Comparison of ENCODE assay signal across 23 mouse cellular contexts in the genomic region with DNA sequence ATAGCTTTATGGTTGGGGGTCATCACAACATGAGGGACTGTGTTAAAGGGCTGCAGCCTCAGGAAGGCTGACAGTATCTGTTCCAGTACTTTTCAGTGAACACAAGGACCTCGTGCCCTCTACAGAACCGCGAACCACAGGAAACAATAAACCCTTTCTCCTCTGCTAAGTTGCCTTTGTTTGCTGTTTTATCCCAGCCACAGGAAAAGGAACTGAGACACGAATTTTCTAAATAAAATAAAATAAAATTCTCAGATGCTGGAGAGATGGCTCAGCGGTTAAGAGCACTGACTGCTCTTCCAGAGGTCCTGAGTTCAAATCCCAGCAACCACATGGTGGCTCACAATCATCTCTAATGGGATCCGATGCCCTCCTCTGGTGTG. TPM values are rescaled to one million over a fixed set of nuclear protein-coding genes. Genes with fewer than 3 reads are reported as not detected.
DNase-seq lines count a peak whose midpoint lies in the region; ATAC-seq and TF ChIP-seq lines count a peak whose summit lies in the region.
"Had no signal": no experiment of that assay in that cellular context is flagged by ENCODE, and none has a peak within 500 bp of the region (broad histone marks: within the 10 kb centered on the region; RNA-seq: fewer than 3 reads in every experiment).

No protein-coding gene starts in this region.

- H3K27ac ChIP-seq in heart, embryonic 13.5 days (replicated peaks), result peak overlapping the region; percentile 90
- H3K27ac ChIP-seq in kidney, postnatal 0 days, result peak overlapping the region; percentile 10; the same call in 1 of the 2 replicates
- peak overlapping the region; percentile 64; the same call in 1 of the 2 replicates for H3K27ac ChIP-seq in liver, embryonic 12.5 days
- H3K27ac ChIP-seq in forebrain, embryonic 16.5 days (ENCODE audit: low read length), result no peak overlapping the region
- H3K27ac ChIP-seq: forebrain, embryonic 15.5 days; hindbrain, embryonic 12.5 days; midbrain, embryonic 13.5 days had no signal

- intact Hi-C loops in heart, postnatal 14 days (cut with DNase I), result no loop called here

- no peaks in the 10 kb centered on the region for H3K9me3 ChIP-seq in heart, embryonic 13.5 days
- H3K9me3 ChIP-seq in kidney, postnatal 0 days (replicated peaks; ENCODE audit: low read length), result no peaks in the 10 kb centered on the region
- peaks cover 2% of the 10 kb centered on the region; the same call in 1 of the 2 replicates for H3K9me3 ChIP-seq in E14TG2a.4 (ENCODE audit: low read length)
- H3K9me3 ChIP-seq in liver, embryonic 12.5 days (replicated peaks), result no peaks in the 10 kb centered on the region
- H3K9me3 ChIP-seq in forebrain, embryonic 16.5 days (ENCODE audit: control insufficient read depth, low read length), result no peaks in the 10 kb centered on the region
- H3K9me3 ChIP-seq: forebrain, embryonic 15.5 days; midbrain, embryonic 13.5 days had no signal

- peak overlapping the region; percentile 43 for H3K4me2 ChIP-seq in heart, embryonic 13.5 days
- H3K4me2 ChIP-seq in kidney, postnatal 0 days (ENCODE audit: low read length), result no peak overlapping the region
- peak overlapping the region; percentile 28 for H3K4me2 ChIP-seq in liver, embryonic 12.5 days
- no peak overlapping the region for H3K4me2 ChIP-seq in forebrain, embryonic 16.5 days (ENCODE audit: low read length)
- H3K4me2 ChIP-seq: forebrain, embryonic 15.5 days; hindbrain, embryonic 12.5 days; midbrain, embryonic 13.5 days had no signal

- no peak for TF ChIP-seq CTCF in kidney, postnatal 0 days (IDR thresholded peaks at IDR 0.05; ENCODE audit: low read depth)
- TF ChIP-seq CTCF in E14TG2a.4 (conservative IDR thresholded peaks at IDR 0.05; ENCODE audit: low read length), result 0 out of 2 replicates have a peak, but pooled peaks have one; percentile 3

- H3K4me1 ChIP-seq in heart, embryonic 13.5 days, result peaks cover 63% of the 10 kb centered on the region
- no peaks in the 10 kb centered on the region; the same call in 1 of the 2 replicates for H3K4me1 ChIP-seq in kidney, postnatal 0 days (replicated peaks; ENCODE audit: insufficient read depth, low read length)
- H3K4me1 ChIP-seq in E14TG2a.4 (replicated peaks; ENCODE audit: low read depth, low read length), result peaks cover 82% of the 10 kb centered on the region
- H3K4me1 ChIP-seq in liver, embryonic 12.5 days, result peaks cover 49% of the 10 kb centered on the region
- peaks cover 13% of the 10 kb centered on the region; the same call in 1 of the 2 replicates for H3K4me1 ChIP-seq in forebrain, embryonic 16.5 days (replicated peaks; ENCODE audit: control insufficient read depth, insufficient read depth, low read length)

- no peak for DNase-seq in heart, postnatal 14 days
- DNase-seq in kidney, postnatal 0 days (ENCODE audit: low spot score), result no peak
- DNase-seq in kidney, postnatal 36 days, result no peak
- DNase-seq in urinary bladder, postnatal 4 days (ENCODE audit: low spot score in 2 of 2), result no peak
- DNase-seq: adrenal gland, postnatal 10 days; cerebellum, adult 11-12 months; cerebellum, postnatal 25 days; gastrocnemius, postnatal 10 days; kidney, adult 11 months; kidney, postnatal 10 days; left cerebral cortex, postnatal 4 days; thymus, postnatal 25 days had no signal

- no peak overlapping the region for H3K4me3 ChIP-seq in heart, embryonic 13.5 days
- no peak overlapping the region for H3K4me3 ChIP-seq in kidney, postnatal 0 days (replicated peaks; ENCODE audit: low read depth, low read length)
- H3K4me3 ChIP-seq in E14TG2a.4 (replicated peaks; ENCODE audit: low read length), result no peak overlapping the region
- no peak overlapping the region for H3K4me3 ChIP-seq in liver, embryonic 12.5 days
- no peak overlapping the region for H3K4me3 ChIP-seq in forebrain, embryonic 16.5 days (replicated peaks; ENCODE audit: low read length)
- H3K4me3 ChIP-seq: forebrain, embryonic 15.5 days; hindbrain, embryonic 12.5 days; midbrain, embryonic 13.5 days had no signal

- H3K9ac ChIP-seq in heart, embryonic 13.5 days, result peak overlapping the region; percentile 14; the same call in 1 of the 2 replicates
- H3K9ac ChIP-seq in kidney, postnatal 0 days (ENCODE audit: low read depth, low read length), result no peak overlapping the region
- 0 out of 2 replicates have a peak overlapping the region, but pooled peaks have one; percentile 10 for H3K9ac ChIP-seq in liver, embryonic 12.5 days
- H3K9ac ChIP-seq in forebrain, embryonic 16.5 days (replicated peaks; ENCODE audit: low read depth, low read length), result no peak overlapping the region
- H3K9ac ChIP-seq: forebrain, embryonic 15.5 days; hindbrain, embryonic 12.5 days; midbrain, embryonic 13.5 days had no signal

- 43% methylated on average over 6 of the region's 6 CpGs for WGBS in heart, embryonic 13.5 days
- 49% methylated on average over 6 of the region's 6 CpGs for WGBS in kidney, postnatal 0 days
- 35% methylated on average over 6 of the region's 6 CpGs for WGBS in liver, embryonic 12.5 days (ENCODE audit: insufficient replicate concordance)
- 43% methylated on average over 6 of the region's 6 CpGs for WGBS in forebrain, embryonic 16.5 days

- no peaks in the 10 kb centered on the region; the same call in 1 of the 2 replicates for H3K27me3 ChIP-seq in heart, embryonic 13.5 days (replicated peaks)
- no peaks in the 10 kb centered on the region for H3K27me3 ChIP-seq in kidney, postnatal 0 days (ENCODE audit: insufficient read depth, low read length)
- peaks cover 5% of the 10 kb centered on the region; the same call in 1 of the 2 replicates for H3K27me3 ChIP-seq in E14TG2a.4 (ENCODE audit: insufficient read depth, low read length)
- peaks cover 6% of the 10 kb centered on the region; the same call in 1 of the 2 replicates for H3K27me3 ChIP-seq in liver, embryonic 12.5 days (replicated peaks)
- H3K27me3 ChIP-seq in forebrain, embryonic 16.5 days (replicated peaks; ENCODE audit: control insufficient read depth, insufficient read depth, low read length), result no peaks in the 10 kb centered on the region
- H3K27me3 ChIP-seq: forebrain, embryonic 15.5 days; midbrain, embryonic 13.5 days had no signal

- H3K36me3 ChIP-seq in heart, embryonic 13.5 days, result no peaks in the 10 kb centered on the region
- no peaks in the 10 kb centered on the region for H3K36me3 ChIP-seq in kidney, postnatal 0 days (ENCODE audit: insufficient read depth, low read length)
- no peaks in the 10 kb centered on the region for H3K36me3 ChIP-seq in E14TG2a.4 (ENCODE audit: insufficient read depth, low read length)
- H3K36me3 ChIP-seq in liver, embryonic 12.5 days, result no peaks in the 10 kb centered on the region
- no peaks in the 10 kb centered on the region for H3K36me3 ChIP-seq in forebrain, embryonic 16.5 days (ENCODE audit: control insufficient read depth, insufficient read depth)
- H3K36me3 ChIP-seq: forebrain, embryonic 15.5 days; hindbrain, embryonic 12.5 days; midbrain, embryonic 13.5 days had no signal

- no peak for ATAC-seq in heart, embryonic 13.5 days (ENCODE audit: extremely low read depth, insufficient number of reproducible peaks, low FRiP score, low TSS enrichment)
- ATAC-seq in kidney, postnatal 0 days (replicated peaks; ENCODE audit: low FRiP score, low read depth), result no peak
- no peak for ATAC-seq in liver, embryonic 12.5 days
- ATAC-seq in forebrain, embryonic 16.5 days, result no peak
- ATAC-seq: forebrain, embryonic 15.5 days; midbrain, embryonic 13.5 days had no signal

RNA-seq across cellular contexts. Expression of a gene that starts 30.9 kb away (rescaled TPM):
- polyA plus RNA-seq in heart, embryonic 13.5 days (2015; fragmentation: Nextera tagmentation; extraction: Ambion mirVana), result 150 and 158 TPM in 2 replicates
- total RNA-seq in heart, postnatal 14 days (2021), result 10 to 100 TPM; 42.2 to 57.4 TPM
- 170 and 178 TPM in 2 replicates for polyA plus RNA-seq in kidney, postnatal 0 days (2015; fragmentation: Nextera tagmentation; extraction: Ambion mirVana)
- polyA plus RNA-seq in liver, embryonic 12.5 days (2016; fragmentation: Nextera tagmentation; extraction: Ambion mirVana), result 242 and 244 TPM in 2 replicates
- 42.1 and 48.9 TPM in 2 replicates for polyA plus RNA-seq in forebrain, embryonic 16.5 days (2015; fragmentation: Nextera tagmentation; extraction: Ambion mirVana)

RNA-seq across cellular contexts. Expression of a gene that starts 45.3 kb away (rescaled TPM):
- polyA plus RNA-seq in heart, embryonic 13.5 days (2015; fragmentation: Nextera tagmentation; extraction: Ambion mirVana), result 1,012 and 1,030 TPM in 2 replicates
- 100 to 1,000 TPM; 116 to 154 TPM for total RNA-seq in heart, postnatal 14 days (2021)
- 460 and 537 TPM in 2 replicates for polyA plus RNA-seq in kidney, postnatal 0 days (2015; fragmentation: Nextera tagmentation; extraction: Ambion mirVana)
- 180 and 181 TPM in 2 replicates for polyA plus RNA-seq in liver, embryonic 12.5 days (2016; fragmentation: Nextera tagmentation; extraction: Ambion mirVana)
- 16,411 and 16,831 TPM in 2 replicates for polyA plus RNA-seq in forebrain, embryonic 16.5 days (2015; fragmentation: Nextera tagmentation; extraction: Ambion mirVana)

RNA-seq across cellular contexts. Expression of a gene that starts 45.4 kb away (rescaled TPM):
- polyA plus RNA-seq in heart, embryonic 13.5 days (2015; fragmentation: Nextera tagmentation; extraction: Ambion mirVana), result not detected in 2 replicates
- not detected for total RNA-seq in heart, postnatal 14 days (2021)
- polyA plus RNA-seq in kidney, postnatal 0 days (2015; fragmentation: Nextera tagmentation; extraction: Ambion mirVana), result not detected in 2 replicates
- not detected in 2 replicates for polyA plus RNA-seq in liver, embryonic 12.5 days (2016; fragmentation: Nextera tagmentation; extraction: Ambion mirVana)
- polyA plus RNA-seq in forebrain, embryonic 16.5 days (2015; fragmentation: Nextera tagmentation; extraction: Ambion mirVana), result not detected in 2 replicates
- total RNA-seq: adrenal gland, postnatal 10 days; gastrocnemius, postnatal 10 days; layer of hippocampus, adult 8-10 months; left cerebral cortex, adult 18-20 months; left cerebral cortex, postnatal 4 days had no signal
- polyA plus RNA-seq: forebrain, embryonic 15.5 days; hindbrain, embryonic 12.5 days; liver, embryonic 16.5 days; midbrain, embryonic 13.5 days had no signal

RNA-seq across cellular contexts. Expression of a gene that starts 56.2 kb away (rescaled TPM):
- 0.56 and 1.7 TPM in 2 replicates for polyA plus RNA-seq in heart, embryonic 13.5 days (2015; fragmentation: Nextera tagmentation; extraction: Ambion mirVana)
- under 1 TPM; 0.44 to 0.86 TPM for total RNA-seq in heart, postnatal 14 days (2021)
- 0.26 and 0.82 TPM in 2 replicates for polyA plus RNA-seq in kidney, postnatal 0 days (2015; fragmentation: Nextera tagmentation; extraction: Ambion mirVana)
- 0.35 and 0.89 TPM in 2 replicates for polyA plus RNA-seq in liver, embryonic 12.5 days (2016; fragmentation: Nextera tagmentation; extraction: Ambion mirVana)
- polyA plus RNA-seq in forebrain, embryonic 16.5 days (2015; fragmentation: Nextera tagmentation; extraction: Ambion mirVana), result 1.3 and 2.2 TPM in 2 replicates
- total RNA-seq: neutrophil, adult 5-6 weeks had no signal

Comparison
In these comparisons a context has a peak if more than half of its experiments do, and no peak if none do; other contexts are left out.
1. H3K4me2 ChIP-seq: peak in heart, embryonic 13.5 days (single experiment) and liver, embryonic 12.5 days (single experiment); none in kidney, postnatal 0 days (single experiment) and forebrain, embryonic 16.5 days (single experiment).
2. H3K9ac ChIP-seq: peak in heart, embryonic 13.5 days (single experiment) and liver, embryonic 12.5 days (single experiment); none in kidney, postnatal 0 days (single experiment) and forebrain, embryonic 16.5 days (single experiment).
3. RNA of a gene that starts 45.3 kb away (polyA plus RNA-seq): 16,411 to 16,831 TPM in forebrain, embryonic 16.5 days; 1,012 to 1,030 TPM in heart, embryonic 13.5 days, 460 to 537 TPM in kidney, postnatal 0 days and 180 to 181 TPM in liver, embryonic 12.5 days; every median in the first group is over 10 times any median in the second.